Mouse (Mus musculus): ENCODE results near the gene Foxs1.

The Foxs1 gene

GRCm38 (mm10) chr2:152933048-152933447 lies at the start of gene Foxs1:
Gene Foxs1, minus strand, starts transcription at chr2:152933208.
- peak; percentile 67 to 72 for DNase-seq (ENCODE audit: low spot score in 2 of 2)

GRCm38 (mm10) chr2:152976991-152977390 lies 44.0 kb upstream of the Foxs1 start:
- no peak for DNase-seq (ENCODE audit: low spot score in 2 of 2)

GRCm38 (mm10) chr2:152965555-152965954 lies 32.5 kb upstream of the Foxs1 start:
- DNase-seq (ENCODE audit: low spot score in 2 of 2) = no peak

GRCm38 (mm10) chr2:152962091-152962793 lies 29.2 kb upstream of the Foxs1 start, which contains the start of gene Ttll9:
Gene Ttll9, plus strand, starts transcription at chr2:152962485.
- peak; percentile 77 to 79 for DNase-seq (ENCODE audit: low spot score in 2 of 2)

GRCm38 (mm10) chr2:152958116-152958515 lies 25.1 kb upstream of the Foxs1 start:
- no peak for DNase-seq (ENCODE audit: low spot score in 2 of 2)

- no peak for DNase-seq (ENCODE audit: low spot score in 2 of 2)
Observed at GRCm38 (mm10) chr2:152951850-152952720, 19.1 kb upstream of the Foxs1 start.

- no peak for DNase-seq (ENCODE audit: low spot score in 2 of 2)
Observed at GRCm38 (mm10) chr2:152951065-152951849, 18.2 kb upstream of the Foxs1 start, which contains the start of gene Dusp15. Gene Dusp15, minus strand, starts transcription at chr2:152951698.

- no peak for DNase-seq (ENCODE audit: low spot score in 2 of 2)
Observed at GRCm38 (mm10) chr2:152950358-152951064, 17.5 kb upstream of the Foxs1 start.

GRCm38 (mm10) chr2:152948438-152949020 lies 15.5 kb upstream of the Foxs1 start:
- no peak for DNase-seq (ENCODE audit: low spot score in 2 of 2)

- DNase-seq (ENCODE audit: low spot score in 2 of 2) = no peak
Observed at GRCm38 (mm10) chr2:152947098-152947497, 14.1 kb upstream of the Foxs1 start.

- DNase-seq (ENCODE audit: low spot score in 2 of 2) = no peak
Observed at GRCm38 (mm10) chr2:152944013-152944412, 11.0 kb upstream of the Foxs1 start.

GRCm38 (mm10) chr2:152943568-152943967 lies 10.6 kb upstream of the Foxs1 start:
- DNase-seq (ENCODE audit: low spot score in 2 of 2) = no peak

- DNase-seq (ENCODE audit: low spot score in 2 of 2) = no peak
Observed at GRCm38 (mm10) chr2:152942898-152943515, 10.0 kb upstream of the Foxs1 start.

GRCm38 (mm10) chr2:152941776-152942175 lies 8.8 kb upstream of the Foxs1 start:
- no peak for DNase-seq (ENCODE audit: low spot score in 2 of 2)

- no peak for DNase-seq (ENCODE audit: low spot score in 2 of 2)
Observed at GRCm38 (mm10) chr2:152941106-152941505, 8.1 kb upstream of the Foxs1 start.

GRCm38 (mm10) chr2:152939846-152940245 lies 6.8 kb upstream of the Foxs1 start:
- no peak for DNase-seq (ENCODE audit: low spot score in 2 of 2)

GRCm38 (mm10) chr2:152933614-152934013 lies 606 bp upstream of the Foxs1 start:
- DNase-seq (ENCODE audit: low spot score in 2 of 2) = peak in 1 of 2 experiments; percentile 68

- no peak for DNase-seq (ENCODE audit: low spot score in 2 of 2)
Observed at GRCm38 (mm10) chr2:152931456-152932160, 1.4 kb downstream of the Foxs1 start.

- DNase-seq (ENCODE audit: low spot score in 2 of 2) = peak; percentile 74 to 86
Observed at GRCm38 (mm10) chr2:152930276-152930675, 2.7 kb downstream of the Foxs1 start.

GRCm38 (mm10) chr2:152928988-152929370 lies 4.0 kb downstream of the Foxs1 start:
- DNase-seq (ENCODE audit: low spot score in 2 of 2) = no peak
